Comparison of ENCODE assay signal across 8 mouse cellular contexts in genomic region chr7:25657785-25658184, GRCm38 (mm10). TPM values are rescaled to one million over a fixed set of nuclear protein-coding genes. Genes with fewer than 3 reads are reported as not detected.
A peak's percentile ranks its signal among the peaks of the same experiment; 100 is the strongest.
DNase-seq lines count a peak whose midpoint lies in the region; ATAC-seq and TF ChIP-seq lines count a peak whose summit lies in the region.

No protein-coding gene starts in this region.

- H3K9ac ChIP-seq in forebrain, embryonic 16.5 days (replicated peaks; ENCODE audit: low read depth, low read length): peak overlapping the region; percentile 60
- peak overlapping the region; percentile 69 for H3K9ac ChIP-seq in liver, postnatal 0 days (replicated peaks)

- no peak for TF ChIP-seq CTCF in G1E (IDR thresholded peaks at IDR 0.05; ENCODE audit: low read depth, low read length)
- TF ChIP-seq CTCF in liver, postnatal 0 days (IDR thresholded peaks at IDR 0.05; ENCODE audit: low read depth): no peak

- ATAC-seq in G1E (ENCODE audit: extremely low read depth, insufficient number of reproducible peaks, low FRiP score, poor library complexity, severe bottlenecking): no peak
- ATAC-seq in forebrain, embryonic 16.5 days: no peak
- ATAC-seq in liver, postnatal 0 days: 0 out of 2 replicates have a peak, but pooled peaks have one; percentile 11

- H3K27ac ChIP-seq in heart, embryonic 10.5 days: no peak overlapping the region
- H3K27ac ChIP-seq in forebrain, embryonic 16.5 days (ENCODE audit: low read length): no peak overlapping the region
- H3K27ac ChIP-seq in liver, postnatal 0 days (ENCODE audit: low read depth): peak overlapping the region; percentile 85

- H3K4me2 ChIP-seq in forebrain, embryonic 16.5 days (ENCODE audit: low read length): peak overlapping the region; percentile 96
- peak overlapping the region; percentile 96 for H3K4me2 ChIP-seq in liver, postnatal 0 days (ENCODE audit: low read depth, low read length)

- peaks cover 4% of the 10 kb centered on the region; the same call in 1 of the 2 replicates for H3K4me1 ChIP-seq in heart, embryonic 10.5 days
- peaks cover 52% of the 10 kb centered on the region for H3K4me1 ChIP-seq in G1E (ENCODE audit: insufficient read depth, low read depth, low read length)
- H3K4me1 ChIP-seq in forebrain, embryonic 16.5 days (replicated peaks; ENCODE audit: control insufficient read depth, insufficient read depth, low read length): peaks cover 24% of the 10 kb centered on the region
- peaks cover 23% of the 10 kb centered on the region for H3K4me1 ChIP-seq in liver, postnatal 0 days (ENCODE audit: insufficient read depth)

- H3K4me3 ChIP-seq in heart, embryonic 10.5 days: peak overlapping the region; percentile 73
- peak overlapping the region; percentile 77 for H3K4me3 ChIP-seq in G1E (ENCODE audit: low read depth, low read length)
- H3K4me3 ChIP-seq in forebrain, embryonic 16.5 days (replicated peaks; ENCODE audit: low read length): peak overlapping the region; percentile 68
- peak overlapping the region; percentile 79 for H3K4me3 ChIP-seq in liver, postnatal 0 days (ENCODE audit: low read depth, low read length)

- DNase-seq in heart, embryonic 10.5 days (ENCODE audit: low spot score): no peak
- DNase-seq in heart, adult 18-20 months: no peak
- no peak for DNase-seq in G1E (ENCODE audit: low spot score)
- DNase-seq in liver, postnatal 0 days: peak; percentile 65
- DNase-seq in urinary bladder, adult 18-20 months (ENCODE audit: low spot score in 2 of 2): no peak
- DNase-seq in frontal cortex, postnatal 10 days (ENCODE audit: low spot score in 2 of 2): no peak
- DNase-seq in T-cell, adult 2 months (ENCODE audit: low spot score): no peak

- H3K36me3 ChIP-seq in heart, embryonic 10.5 days: peaks cover 6% of the 10 kb centered on the region; the same call in 1 of the 2 replicates
- peaks cover 39% of the 10 kb centered on the region for H3K36me3 ChIP-seq in G1E (replicated peaks)
- H3K36me3 ChIP-seq in forebrain, embryonic 16.5 days (ENCODE audit: control insufficient read depth, insufficient read depth): no peaks in the 10 kb centered on the region
- H3K36me3 ChIP-seq in liver, postnatal 0 days (replicated peaks; ENCODE audit: insufficient read depth, low read length): peaks cover 1% of the 10 kb centered on the region; the same call in 1 of the 2 replicates

- TF ChIP-seq EP300 in liver, postnatal 0 days (IDR thresholded peaks at IDR 0.05; ENCODE audit: low read depth): no peak

- H3K9me3 ChIP-seq in heart, embryonic 10.5 days: no peaks in the 10 kb centered on the region
- H3K9me3 ChIP-seq in G1E (replicated peaks): no peaks in the 10 kb centered on the region
- no peaks in the 10 kb centered on the region for H3K9me3 ChIP-seq in forebrain, embryonic 16.5 days (ENCODE audit: control insufficient read depth, low read length)
- H3K9me3 ChIP-seq in liver, postnatal 0 days (ENCODE audit: low read length): no peaks in the 10 kb centered on the region

- H3K27me3 ChIP-seq in heart, embryonic 10.5 days (ENCODE audit: insufficient read depth, poor library complexity, severe bottlenecking): no peaks in the 10 kb centered on the region
- no peaks in the 10 kb centered on the region for H3K27me3 ChIP-seq in G1E (ENCODE audit: insufficient read depth, low read length)
- no peaks in the 10 kb centered on the region for H3K27me3 ChIP-seq in forebrain, embryonic 16.5 days (replicated peaks; ENCODE audit: control insufficient read depth, insufficient read depth, low read length)
- no peaks in the 10 kb centered on the region for H3K27me3 ChIP-seq in liver, postnatal 0 days (ENCODE audit: insufficient read depth, low read length)

- WGBS in heart, embryonic 10.5 days: 34% methylated on average over 10 of the region's 10 CpGs
- WGBS in forebrain, embryonic 16.5 days: 36% methylated on average over 10 of the region's 10 CpGs
- WGBS in liver, postnatal 0 days (ENCODE audit: insufficient replicate concordance): 27% methylated on average over 10 of the region's 10 CpGs

RNA-seq across cellular contexts. Expression of gene Bckdha, which starts 1.0 kb away (rescaled TPM):
- polyA plus RNA-seq in heart, embryonic 10.5 days (2016; fragmentation: Nextera tagmentation; extraction: Ambion mirVana): 51.7 and 51.8 TPM in 2 replicates
- total RNA-seq in heart, adult 18-20 months (2021): 100 to 1,000 TPM; 285 to 287 TPM
- 6.0 and 7.8 TPM in 2 replicates for total RNA-seq in G1E (2014; fragmentation: Nextera tagmentation)
- total RNA-seq in G1E (2017): 20.4 and 23.8 TPM in 2 replicates
- 36.6 and 44.1 TPM in 2 replicates for polyA plus RNA-seq in G1E (2012)
- polyA plus RNA-seq in forebrain, embryonic 16.5 days (2015; fragmentation: Nextera tagmentation; extraction: Ambion mirVana): 57.7 and 61.9 TPM in 2 replicates
- polyA plus RNA-seq in liver, postnatal 0 days (2015; fragmentation: Nextera tagmentation; extraction: Ambion mirVana): 106 and 123 TPM in 2 replicates

RNA-seq across cellular contexts. Expression of gene Exosc5, which starts 1.2 kb away (rescaled TPM):
- polyA plus RNA-seq in heart, embryonic 10.5 days (2016; fragmentation: Nextera tagmentation; extraction: Ambion mirVana): 50.6 and 74.8 TPM in 2 replicates
- total RNA-seq in heart, adult 18-20 months (2021): 10 to 100 TPM; 17.2 to 17.5 TPM
- 71.6 and 84.6 TPM in 2 replicates for total RNA-seq in G1E (2014; fragmentation: Nextera tagmentation)
- total RNA-seq in G1E (2017): 51.4 and 55.4 TPM in 2 replicates
- 367 and 471 TPM in 2 replicates for polyA plus RNA-seq in G1E (2012)
- 46.5 and 48.3 TPM in 2 replicates for polyA plus RNA-seq in forebrain, embryonic 16.5 days (2015; fragmentation: Nextera tagmentation; extraction: Ambion mirVana)
- polyA plus RNA-seq in liver, postnatal 0 days (2015; fragmentation: Nextera tagmentation; extraction: Ambion mirVana): 44.5 and 49.2 TPM in 2 replicates

RNA-seq across cellular contexts. Expression of gene Tmem91, which starts 17.2 kb away (rescaled TPM):
- 1.1 and 1.9 TPM in 2 replicates for polyA plus RNA-seq in heart, embryonic 10.5 days (2016; fragmentation: Nextera tagmentation; extraction: Ambion mirVana)
- total RNA-seq in heart, adult 18-20 months (2021): under 1 TPM in 1 of 2 experiments, not detected in 1; 0.22 TPM
- total RNA-seq in G1E (2014; fragmentation: Nextera tagmentation) (8.6 TPM in 1 of 2 replicates, not detected in the other), G1E (2017) (1.3 and 2.2 TPM in 2 replicates)
- polyA plus RNA-seq in G1E (2012): 3.6 TPM in 2 replicates
- polyA plus RNA-seq in forebrain, embryonic 16.5 days (2015; fragmentation: Nextera tagmentation; extraction: Ambion mirVana): 13.5 and 28.3 TPM in 2 replicates
- 0.58 and 0.76 TPM in 2 replicates for polyA plus RNA-seq in liver, postnatal 0 days (2015; fragmentation: Nextera tagmentation; extraction: Ambion mirVana)

RNA-seq across cellular contexts. Expression of gene B9d2, which starts 22.8 kb away (rescaled TPM):
- polyA plus RNA-seq in heart, embryonic 10.5 days (2016; fragmentation: Nextera tagmentation; extraction: Ambion mirVana): 34.2 and 35.8 TPM in 2 replicates
- 10 to 100 TPM; 10.2 TPM for total RNA-seq in heart, adult 18-20 months (2021)
- 21.1 and 26.3 TPM in 2 replicates for total RNA-seq in G1E (2014; fragmentation: Nextera tagmentation)
- total RNA-seq in G1E (2017): 49.8 and 65.1 TPM in 2 replicates
- 119 and 131 TPM in 2 replicates for polyA plus RNA-seq in G1E (2012)
- polyA plus RNA-seq in forebrain, embryonic 16.5 days (2015; fragmentation: Nextera tagmentation; extraction: Ambion mirVana): 35.6 and 41.3 TPM in 2 replicates
- polyA plus RNA-seq in liver, postnatal 0 days (2015; fragmentation: Nextera tagmentation; extraction: Ambion mirVana): 15.0 and 16.0 TPM in 2 replicates

RNA-seq across cellular contexts. Expression of gene Tgfb1, which starts 29.0 kb away (rescaled TPM):
- polyA plus RNA-seq in heart, embryonic 10.5 days (2016; fragmentation: Nextera tagmentation; extraction: Ambion mirVana): 4.1 and 4.8 TPM in 2 replicates
- total RNA-seq in heart, adult 18-20 months (2021): 10 to 100 TPM; 21.8 to 23.6 TPM
- total RNA-seq in G1E (2014; fragmentation: Nextera tagmentation): 390 and 397 TPM in 2 replicates
- total RNA-seq in G1E (2017): 40.8 TPM in 2 replicates
- polyA plus RNA-seq in G1E (2012): 1,473 and 1,799 TPM in 2 replicates
- polyA plus RNA-seq in forebrain, embryonic 16.5 days (2015; fragmentation: Nextera tagmentation; extraction: Ambion mirVana): 0.54 and 0.93 TPM in 2 replicates
- polyA plus RNA-seq in liver, postnatal 0 days (2015; fragmentation: Nextera tagmentation; extraction: Ambion mirVana): 5.1 and 6.1 TPM in 2 replicates
